Mouse (Mus musculus): ENCODE results near the gene Rem2.

Rem2 gene

DNA sequence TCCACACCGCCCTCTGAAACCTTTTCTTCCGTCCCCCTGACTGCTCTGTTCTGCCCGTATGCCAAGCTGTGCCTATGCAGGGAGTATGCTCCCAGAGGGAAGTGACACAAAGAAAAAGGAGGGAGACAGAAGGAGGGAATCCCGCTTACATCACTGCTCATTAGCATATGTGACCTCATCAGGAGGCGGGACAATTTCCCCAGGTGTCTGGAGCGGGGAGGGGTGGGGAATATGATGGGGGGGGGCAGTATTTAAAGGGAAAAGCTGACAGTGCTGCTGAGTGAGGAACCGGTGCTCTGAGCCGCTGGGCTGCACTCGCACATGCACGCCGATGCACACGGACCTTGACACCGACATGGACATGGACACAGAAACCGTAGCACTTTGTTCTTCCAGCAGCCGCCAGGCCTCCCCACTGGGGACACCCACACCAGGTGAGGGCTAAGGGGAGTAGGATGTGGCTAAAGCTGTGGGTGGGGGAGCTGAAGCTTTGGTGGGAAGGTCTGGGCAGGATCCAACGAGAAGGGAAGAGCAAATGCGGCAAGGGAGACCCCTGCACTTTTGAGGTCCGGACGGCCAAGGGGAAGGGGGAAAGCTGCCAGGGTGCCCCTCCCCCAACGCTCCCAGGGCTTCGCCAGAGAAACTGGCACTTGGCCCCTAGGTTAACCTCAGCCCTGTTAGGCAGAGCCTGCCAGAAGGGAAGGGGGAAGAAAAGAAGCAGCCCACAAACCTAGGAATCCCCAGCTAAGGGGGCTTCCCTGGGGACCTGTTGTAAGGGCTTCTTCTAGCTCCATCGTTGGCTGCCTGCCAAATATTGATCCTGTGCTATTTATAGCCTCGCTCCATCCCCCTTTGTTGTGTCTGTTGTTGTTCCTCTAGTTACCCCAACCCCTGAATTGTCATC is at the start of gene Rem2:
Gene Rem2, plus strand, starts transcription at position 160 of the 904 bp plus-strand sequence.
- no peak for DNase-seq (ENCODE audit: low spot score)

DNA sequence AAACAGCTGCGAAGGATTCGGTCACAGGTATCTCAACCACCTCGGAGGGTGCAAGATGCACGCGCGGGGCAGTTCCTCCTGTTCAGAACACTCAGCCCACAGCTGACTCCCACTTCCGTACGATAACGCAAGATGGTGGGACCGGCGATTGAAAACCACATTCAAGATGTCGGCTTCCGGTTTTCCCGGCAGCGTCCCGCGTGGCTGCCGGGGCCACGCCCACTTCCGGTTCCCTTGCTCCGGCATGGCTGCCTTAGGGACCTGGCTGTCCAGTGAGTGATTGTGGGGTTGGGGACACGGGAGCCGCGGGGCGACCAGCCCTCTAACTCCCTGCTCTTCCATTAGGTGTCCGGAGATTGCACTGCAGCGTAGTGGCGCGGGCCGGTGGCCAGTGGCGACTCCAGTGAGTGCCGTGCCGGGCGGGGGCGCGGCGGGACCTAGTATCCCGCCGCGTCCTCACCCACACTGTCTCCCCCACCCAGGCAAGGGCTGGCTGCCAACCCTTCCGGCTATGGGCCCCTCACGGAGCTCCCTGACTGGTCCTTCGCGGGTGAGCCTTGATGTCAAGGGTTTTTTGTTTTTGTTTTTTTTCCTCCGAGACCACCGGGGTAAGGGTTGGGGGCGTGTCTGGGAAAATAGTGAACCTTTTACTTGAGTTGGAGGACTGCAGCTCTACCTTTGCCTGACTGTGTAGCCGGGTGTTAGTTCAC is 49.1 kb upstream of the Rem2 start, which contains the start of gene Mrpl52:
Gene Mrpl52, plus strand, starts transcription at position 221 of the 710 bp plus-strand sequence.
- peak; percentile 85 for DNase-seq (ENCODE audit: low spot score)

DNA sequence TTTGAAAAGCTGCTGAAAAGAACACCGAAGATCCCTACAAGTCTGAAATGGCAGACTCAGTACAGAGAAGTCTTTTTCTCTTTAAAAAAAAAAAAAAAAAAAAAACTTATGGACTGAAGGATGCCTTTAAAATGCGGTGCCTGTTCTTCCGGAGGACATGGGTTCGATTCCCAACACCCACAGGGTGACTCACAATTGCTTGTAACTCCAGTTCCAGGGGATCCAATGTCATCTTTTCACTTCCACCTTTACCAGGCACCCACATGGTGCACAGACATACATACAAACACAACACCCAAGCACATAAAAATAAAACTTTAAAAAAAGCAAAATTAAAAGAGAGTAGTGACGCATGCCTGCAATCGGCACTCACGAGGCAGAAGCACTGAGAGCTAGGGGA is 48.2 kb upstream of the Rem2 start:
- no peak for DNase-seq (ENCODE audit: low spot score)

DNA sequence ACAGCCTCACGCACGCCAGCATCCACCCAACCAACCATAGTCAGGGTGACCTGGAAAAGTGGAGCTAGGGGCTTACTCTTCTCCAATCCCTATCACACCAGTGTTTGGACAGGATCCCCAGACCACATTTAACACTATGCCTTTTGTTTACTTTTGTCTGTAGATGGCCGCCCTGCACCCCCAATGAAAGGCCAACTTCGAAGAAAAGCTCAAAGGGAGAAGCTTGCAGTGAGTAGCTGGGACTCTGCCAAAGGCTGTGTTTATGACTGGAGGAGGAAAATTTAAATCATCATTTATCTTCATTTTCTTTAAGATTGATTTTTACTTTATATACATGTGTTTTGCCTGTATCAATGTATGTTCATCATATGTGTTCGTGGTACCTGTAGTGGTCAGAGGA is 47.5 kb upstream of the Rem2 start:
- DNase-seq (ENCODE audit: low spot score), result no peak

DNA sequence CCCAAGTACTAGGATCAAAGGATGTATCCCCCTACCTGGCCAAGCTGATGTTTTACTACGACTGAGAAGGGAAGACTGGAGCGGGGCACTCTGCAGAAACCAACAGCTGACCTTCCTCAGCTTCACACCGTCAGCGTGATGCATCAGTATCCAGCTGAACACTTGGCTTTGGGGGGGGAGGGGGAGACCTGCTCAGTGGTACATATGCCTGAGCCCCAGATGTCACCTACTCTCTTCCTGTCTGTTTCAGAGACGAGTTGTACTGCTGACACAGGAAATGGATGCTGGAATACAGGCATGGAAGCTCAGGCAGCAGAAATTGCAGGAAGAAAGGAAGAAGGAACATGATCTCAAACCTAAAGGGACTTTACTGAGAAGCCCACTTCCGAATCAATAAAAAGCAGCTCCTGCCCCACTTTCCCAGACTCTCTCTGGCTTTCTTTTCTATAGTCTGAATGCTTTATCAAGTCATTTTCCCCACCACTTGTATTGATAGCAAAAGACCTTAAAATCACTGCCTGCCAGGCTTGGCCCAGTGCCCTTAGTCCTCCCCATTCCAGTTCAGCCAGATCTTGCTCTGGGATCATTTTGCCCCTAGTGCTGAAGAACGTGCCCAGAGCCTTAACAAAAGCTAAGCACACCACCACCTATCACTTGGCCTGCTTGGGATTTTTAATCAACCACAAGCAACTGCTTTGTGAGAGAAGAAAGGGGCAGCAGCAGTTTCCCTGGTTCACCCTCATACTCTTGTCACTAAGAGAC is 46.4 kb upstream of the Rem2 start:
- no peak for DNase-seq (ENCODE audit: low spot score)

DNA sequence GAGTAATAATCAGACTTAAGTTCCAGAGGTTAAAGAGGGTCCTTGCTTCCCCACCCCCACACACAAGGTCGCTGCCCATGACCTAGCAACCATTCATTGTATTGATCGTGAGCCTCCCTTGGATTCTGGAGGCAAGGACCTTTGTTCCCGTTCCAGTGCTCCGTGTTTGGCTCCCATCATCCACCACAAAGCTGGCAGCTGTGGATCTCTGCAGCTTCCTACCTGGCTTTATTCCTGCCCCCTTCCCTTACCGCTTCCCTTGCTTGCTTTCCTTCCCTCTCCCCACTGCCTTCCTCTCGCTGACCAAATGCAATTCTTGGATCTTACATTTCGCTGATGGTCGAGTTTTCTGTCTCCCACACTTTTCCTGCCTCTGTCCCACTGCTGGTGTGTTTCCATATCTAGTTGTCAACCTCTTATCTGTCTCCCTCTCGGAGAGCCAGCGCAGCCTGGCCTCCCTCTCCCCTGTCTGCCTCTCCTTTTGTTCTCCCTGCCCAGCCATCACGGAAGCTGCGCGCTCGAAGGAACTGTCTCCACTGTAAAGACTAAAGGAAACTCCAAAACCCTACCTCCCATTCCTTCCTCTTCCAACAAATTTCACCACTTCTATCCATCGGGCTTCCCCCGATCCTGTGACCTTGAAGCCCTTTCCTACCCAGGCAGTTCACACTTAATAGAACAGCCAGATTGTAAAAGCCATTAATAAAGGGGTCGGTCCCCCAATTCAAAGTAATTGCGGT is 45.3 kb upstream of the Rem2 start:
- DNase-seq (ENCODE audit: low spot score), result no peak

DNA sequence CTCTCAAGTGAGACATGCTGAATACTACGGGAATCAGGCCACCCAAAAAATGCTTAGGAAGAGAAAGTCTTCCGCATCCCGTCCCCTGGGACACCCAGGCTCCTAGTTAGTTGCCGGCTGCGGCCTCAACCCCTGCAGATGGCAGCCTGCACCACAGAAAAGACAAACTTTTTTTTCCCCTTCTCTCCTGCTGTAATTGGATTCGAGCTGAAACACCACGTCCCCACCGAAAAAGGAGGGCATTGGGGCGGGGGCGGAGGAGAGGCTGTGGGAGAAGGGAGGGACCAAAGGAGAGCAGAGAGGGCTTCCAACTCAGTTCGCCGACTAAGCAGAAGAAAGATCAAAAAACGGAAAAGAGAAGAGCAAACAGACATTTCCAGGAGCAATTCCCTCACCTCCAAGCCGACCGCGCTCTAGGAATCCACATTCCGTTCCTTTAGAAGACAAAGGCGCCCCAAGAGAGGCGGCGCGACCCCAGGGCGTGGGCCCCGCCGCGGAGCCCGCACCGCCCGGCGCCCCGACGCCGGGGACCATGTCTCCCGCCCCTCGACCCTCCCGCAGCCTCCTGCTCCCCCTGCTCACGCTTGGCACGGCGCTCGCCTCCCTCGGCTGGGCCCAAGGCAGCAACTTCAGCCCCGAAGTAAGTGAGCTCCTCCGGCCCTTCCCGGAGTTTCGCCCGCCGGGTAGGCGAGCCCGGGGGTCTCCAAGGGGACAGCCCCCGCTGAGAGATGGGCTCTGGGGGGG is 44.4 kb upstream of the Rem2 start, which contains the start of gene Mmp14:
Gene Mmp14, plus strand, starts transcription at position 279 of the 744 bp plus-strand sequence.
- DNase-seq (ENCODE audit: low spot score), result peak; percentile 60

DNA sequence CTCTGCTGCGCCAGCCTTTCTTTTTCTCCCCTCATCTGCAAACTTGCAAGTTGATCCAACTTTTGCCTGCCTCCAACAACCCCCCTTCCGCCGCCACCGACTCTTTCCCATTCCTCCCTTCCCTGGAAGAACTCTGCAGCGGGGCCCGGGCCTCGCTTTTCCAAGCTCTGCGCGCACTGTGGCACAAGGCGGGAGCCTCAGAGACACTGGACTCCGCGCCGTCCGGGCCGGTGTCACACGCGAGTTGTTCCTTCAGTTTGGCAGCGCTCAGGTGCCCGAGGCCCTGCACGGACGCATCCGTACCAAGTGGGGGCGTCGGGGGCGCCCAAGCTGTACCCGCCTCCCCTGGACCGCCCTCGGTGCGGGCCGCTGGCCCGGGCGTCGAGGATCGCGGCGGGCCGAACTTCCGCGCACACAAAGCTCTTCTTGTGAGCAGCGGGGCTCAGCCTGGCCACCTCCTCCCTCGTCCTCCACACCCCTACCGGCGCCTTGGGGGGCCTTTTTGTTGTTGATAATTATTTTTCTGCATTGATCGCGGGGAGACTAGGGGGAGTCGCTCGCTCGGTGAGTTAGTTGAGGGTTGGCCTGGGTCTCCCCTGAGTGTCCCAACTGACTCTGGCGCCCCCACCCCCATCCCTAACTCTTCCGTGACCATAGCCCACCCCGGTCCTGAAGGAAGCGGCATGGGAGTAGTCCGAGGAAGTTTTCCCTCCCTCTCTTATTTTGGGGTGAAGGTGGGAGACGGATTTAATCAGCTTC is 43.6 kb upstream of the Rem2 start:
- DNase-seq (ENCODE audit: low spot score), result peak; percentile 53

DNA sequence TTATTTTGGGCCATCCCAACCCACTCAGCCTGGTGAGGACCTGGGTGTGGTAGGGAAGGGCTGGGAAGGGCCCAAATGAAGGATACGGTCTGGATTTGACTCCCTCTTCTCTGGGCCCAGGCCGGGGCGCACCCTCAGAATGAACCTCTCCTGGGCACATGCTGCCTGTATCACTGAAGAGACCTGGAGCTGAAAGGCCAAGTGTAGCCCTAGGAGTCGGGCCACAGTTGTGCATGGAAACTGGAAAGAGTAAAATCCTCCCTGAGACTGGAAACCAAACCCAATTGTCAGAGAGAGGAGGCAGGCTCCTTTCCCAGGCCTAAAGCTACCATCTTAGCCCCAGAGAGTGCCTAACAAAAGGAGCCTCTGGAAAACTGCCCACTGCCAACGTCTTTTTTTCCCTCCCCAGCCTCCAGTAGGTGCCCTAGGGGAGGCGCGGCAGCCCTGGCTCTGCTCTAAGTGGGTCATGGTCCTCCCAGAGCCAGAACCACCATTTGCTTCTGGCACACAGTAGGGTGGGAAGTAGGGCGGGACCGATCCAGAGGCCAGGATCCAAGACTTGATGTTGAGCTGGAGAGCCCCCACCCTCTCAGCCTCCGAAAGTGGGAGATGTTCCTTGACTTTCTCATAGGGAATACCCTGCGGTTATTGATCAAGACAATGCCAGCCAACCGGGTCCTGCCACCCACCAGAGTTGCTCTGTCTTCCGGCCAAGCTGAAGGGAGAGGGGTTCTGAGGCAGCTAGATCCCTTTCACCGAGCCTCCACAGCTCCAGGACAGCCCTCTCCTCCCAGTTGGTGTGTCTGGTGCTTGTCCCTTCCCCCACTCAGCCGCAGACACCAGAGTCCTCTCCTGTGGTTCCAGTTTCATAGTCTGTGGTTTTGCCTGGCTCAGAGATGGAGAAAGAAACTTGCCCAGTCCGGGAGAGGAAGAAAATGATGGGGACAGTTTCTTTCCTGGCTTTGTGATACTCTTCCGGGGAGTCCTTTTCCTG is 42.8 kb upstream of the Rem2 start:
- DNase-seq (ENCODE audit: low spot score), result no peak

DNA sequence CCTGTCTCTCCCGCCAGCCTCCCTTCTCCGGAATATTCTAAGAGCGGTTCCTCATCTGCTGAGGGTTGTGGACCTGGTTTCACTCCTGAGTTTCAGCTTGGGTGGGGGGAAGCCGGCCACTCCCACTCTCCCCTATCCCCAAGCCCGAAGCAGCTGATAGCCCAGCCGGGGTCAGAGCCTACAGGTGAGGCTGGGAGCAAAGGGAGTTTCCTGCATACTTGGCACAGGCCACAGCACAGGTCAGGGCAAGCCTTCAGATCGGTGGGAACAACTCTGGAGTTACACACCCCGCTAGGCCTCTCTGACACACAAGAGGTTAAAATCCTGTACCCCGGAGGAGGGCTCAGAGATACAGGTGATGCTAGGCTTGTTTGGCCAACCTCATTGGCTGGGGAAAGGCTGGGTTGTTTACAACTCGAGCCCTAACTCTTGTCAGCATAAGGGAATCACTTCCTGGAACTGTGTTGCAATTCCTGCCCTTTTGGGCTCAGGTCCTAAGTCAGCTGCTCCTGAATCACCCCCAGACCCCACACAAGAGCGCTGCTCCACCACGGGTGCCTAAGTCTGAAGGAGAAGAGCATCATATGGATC is 41.9 kb upstream of the Rem2 start:
- DNase-seq (ENCODE audit: low spot score), result no peak

DNA sequence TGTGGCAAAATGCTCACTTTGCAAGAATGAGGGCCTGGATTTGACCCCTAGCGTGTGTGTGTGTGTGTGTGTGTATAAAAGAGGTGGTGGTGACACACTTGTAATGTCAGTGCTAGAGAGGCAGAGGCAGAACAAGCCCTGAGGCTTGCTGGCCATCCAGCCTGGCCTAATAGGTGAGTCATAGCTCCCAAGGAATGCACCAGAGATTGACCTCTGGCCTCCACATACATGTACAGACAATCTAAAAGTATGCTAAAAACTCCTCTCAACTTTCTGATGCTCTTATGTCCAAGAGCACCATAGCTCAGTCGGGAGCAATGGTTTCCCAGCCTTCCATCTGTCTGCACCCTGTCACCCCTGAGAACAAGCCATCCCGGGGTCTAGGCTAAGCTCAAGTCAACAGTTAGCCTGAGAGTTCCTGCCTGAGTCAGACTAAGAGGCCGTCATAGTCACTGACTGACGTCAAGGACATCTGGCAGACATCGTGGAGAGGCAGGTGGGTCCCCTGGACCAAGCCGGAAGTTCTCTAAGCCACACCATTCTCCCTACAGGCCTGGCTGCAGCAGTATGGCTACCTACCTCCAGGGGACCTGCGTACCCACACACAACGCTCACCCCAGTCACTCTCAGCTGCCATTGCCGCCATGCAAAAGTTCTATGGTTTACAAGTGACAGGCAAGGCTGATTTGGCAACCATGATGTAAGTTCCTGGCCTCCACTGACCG is 40.5 kb upstream of the Rem2 start:
- DNase-seq (ENCODE audit: low spot score), result no peak

DNA sequence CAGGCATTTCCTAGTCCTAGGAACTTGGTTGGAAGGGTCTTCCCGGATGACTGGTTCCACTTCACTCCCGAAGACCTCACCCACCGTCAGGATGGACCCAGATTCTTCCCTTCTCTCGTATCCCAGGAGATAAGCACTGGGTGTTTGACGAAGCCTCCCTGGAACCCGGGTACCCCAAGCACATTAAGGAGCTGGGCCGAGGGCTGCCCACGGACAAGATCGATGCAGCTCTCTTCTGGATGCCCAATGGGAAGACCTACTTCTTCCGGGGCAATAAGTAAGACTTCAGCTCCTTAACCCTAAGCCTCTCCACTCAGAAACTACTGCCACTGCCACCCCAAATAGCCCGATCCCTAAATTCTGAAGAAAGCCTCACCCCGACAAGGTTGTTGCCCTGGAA is 36.7 kb upstream of the Rem2 start:
- DNase-seq (ENCODE audit: low spot score), result no peak

DNA sequence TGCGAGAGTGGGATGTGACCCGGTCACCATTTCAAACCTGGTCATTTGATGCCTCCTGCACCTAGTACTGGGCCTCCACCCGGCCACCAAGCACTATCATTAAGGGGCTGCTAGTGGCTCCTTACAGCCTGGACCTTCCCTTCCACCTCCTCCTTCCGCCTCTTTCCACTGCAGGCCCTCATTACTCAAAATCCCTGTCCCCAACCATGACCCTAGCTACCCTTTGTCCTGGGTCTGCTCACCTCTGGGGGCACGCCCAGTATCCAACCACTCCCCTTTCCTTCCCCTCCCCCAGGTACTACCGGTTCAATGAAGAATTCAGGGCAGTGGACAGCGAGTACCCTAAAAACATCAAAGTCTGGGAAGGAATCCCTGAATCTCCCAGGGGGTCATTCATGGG is 36.3 kb upstream of the Rem2 start:
- no peak for DNase-seq (ENCODE audit: low spot score)

DNA sequence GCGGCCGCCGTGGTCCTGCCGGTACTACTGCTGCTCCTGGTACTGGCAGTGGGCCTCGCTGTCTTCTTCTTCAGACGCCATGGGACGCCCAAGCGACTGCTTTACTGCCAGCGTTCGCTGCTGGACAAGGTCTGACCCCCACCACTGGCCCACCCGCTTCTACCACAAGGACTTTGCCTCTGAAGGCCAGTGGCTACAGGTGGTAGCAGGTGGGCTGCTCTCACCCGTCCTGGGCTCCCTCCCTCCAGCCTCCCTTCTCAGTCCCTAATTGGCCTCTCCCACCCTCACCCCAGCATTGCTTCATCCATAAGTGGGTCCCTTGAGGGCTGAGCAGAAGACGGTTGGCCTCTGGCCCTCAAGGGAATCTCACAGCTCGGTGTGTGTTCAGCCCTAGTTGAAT is 35.4 kb upstream of the Rem2 start:
- DNase-seq (ENCODE audit: low spot score), result no peak

DNA sequence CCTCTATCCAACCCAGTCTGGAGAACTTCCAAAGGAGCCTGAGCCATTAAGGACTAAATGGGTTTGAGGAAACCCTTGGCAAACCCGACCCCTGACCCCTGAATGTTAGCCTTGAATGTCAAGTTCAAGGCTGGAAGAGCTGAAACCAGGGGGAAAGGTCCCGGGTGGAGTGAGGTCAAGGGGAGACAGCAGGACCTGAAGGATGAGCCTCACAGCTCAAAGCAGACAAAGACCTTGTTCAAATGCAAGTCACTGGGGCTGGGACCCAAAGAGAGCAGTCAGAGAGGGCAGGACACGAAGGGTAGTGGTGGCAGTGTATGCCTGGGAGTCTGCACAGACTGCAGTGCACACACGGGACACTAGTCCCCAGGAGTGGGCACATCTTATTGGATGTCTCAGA is 34.5 kb upstream of the Rem2 start:
- DNase-seq (ENCODE audit: low spot score), result no peak

DNA sequence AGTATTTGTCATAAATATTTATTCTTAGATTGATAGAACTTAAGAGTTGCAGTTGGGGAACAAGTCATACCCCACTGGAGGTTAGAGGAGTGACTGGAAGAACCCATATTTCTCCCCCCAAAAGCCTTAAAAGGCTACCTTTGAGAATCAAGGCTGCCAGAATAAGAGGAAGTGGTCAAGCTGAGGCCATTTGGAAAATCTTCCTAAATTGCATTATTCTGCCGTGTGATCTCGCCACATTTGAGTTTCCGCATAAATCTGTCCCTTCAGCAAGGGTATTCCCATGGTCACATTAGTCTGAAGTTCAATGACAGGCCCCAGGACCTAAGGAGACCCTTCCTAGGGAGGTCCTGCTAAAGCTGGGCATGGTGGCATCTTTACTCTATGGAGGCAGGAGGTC is 33.4 kb upstream of the Rem2 start:
- no peak for DNase-seq (ENCODE audit: low spot score)

DNA sequence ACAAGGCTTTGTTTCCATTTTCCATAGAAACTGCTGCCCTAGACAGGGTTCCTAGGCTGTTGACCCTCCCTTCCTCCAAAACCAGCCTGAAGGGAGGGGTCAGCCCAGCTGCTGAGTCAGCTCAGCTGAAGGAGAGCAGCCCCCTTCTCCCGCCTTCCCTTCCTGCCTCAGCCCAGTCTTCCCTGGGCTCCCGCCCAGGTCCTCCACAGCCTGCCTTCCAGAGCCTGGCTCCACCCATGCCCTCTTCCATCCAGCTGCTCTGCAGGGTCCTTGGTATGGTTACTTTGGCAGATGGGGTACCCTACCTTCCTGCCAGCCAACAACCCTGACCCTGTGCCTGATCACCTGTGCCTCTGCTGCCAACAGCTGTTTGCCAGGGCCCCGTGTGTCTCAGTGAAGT is 32.7 kb upstream of the Rem2 start:
- no peak for DNase-seq (ENCODE audit: low spot score)

All from ovary, postnatal 10 days (tissue).